Mouse (Mus musculus): ENCODE measurements around the gene Dnajc28.

GRCm38 (mm10) chr16:91564580-91565291 lies 54.1 kb downstream of the Dnajc28 start:
- TF ChIP-seq GATA1 (IDR thresholded peaks at IDR 0.05; ENCODE audit: low read length) (no peak; the same call in 1 of the 2 replicates), TAL1 (IDR thresholded peaks at IDR 0.05; ENCODE audit: low read length) (no peak)
